Mouse (Mus musculus): ENCODE data around the gene Mfsd4b1. TPM values are rescaled to one million over a fixed set of nuclear protein-coding genes. Genes with fewer than 3 reads are reported as not detected.

Gene Mfsd4b1
- polyA plus RNA-seq, 1 experiment: 0.85 TPM

DNA sequence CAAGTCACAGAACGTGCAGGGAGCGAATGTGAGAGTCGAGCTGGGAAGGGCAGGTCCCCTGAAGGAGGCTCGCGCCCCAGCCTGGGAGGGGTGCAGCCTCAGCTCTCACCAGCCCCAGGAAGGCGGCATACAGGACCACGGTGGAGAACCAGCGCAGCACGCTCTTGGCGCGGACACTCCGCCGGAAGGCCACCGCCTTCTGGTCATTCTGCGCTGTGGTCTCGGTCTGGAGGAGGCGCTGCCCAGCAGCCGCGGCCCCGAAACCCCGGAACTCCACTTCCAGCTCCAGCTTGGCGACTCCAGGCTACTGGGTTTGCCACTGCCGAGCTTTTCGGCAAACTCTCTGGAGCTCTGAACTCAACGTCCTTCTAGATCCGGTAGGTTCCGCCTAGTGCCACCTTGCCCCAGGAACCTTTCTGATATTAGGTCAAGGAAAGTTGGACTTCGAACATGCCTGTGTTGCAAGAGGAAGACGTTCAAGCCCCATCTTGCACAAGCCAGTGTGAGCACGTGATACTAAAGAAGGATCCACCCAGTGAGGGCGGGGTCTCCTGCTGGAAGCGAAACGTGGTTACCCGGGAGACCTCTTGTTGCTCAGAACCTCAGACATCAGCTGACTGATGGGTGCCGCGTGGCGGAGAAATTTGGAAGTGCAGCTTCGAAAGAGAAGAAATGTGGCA is 65.2 kb downstream of the Mfsd4b1 start, which contains the start of gene Mfsd4b3:
Mfsd4b3 (minus strand) TSS at position 393 of the 680 bp plus-strand sequence.
- peak; percentile 92 for DNase-seq (ENCODE audit: low read depth)

DNA sequence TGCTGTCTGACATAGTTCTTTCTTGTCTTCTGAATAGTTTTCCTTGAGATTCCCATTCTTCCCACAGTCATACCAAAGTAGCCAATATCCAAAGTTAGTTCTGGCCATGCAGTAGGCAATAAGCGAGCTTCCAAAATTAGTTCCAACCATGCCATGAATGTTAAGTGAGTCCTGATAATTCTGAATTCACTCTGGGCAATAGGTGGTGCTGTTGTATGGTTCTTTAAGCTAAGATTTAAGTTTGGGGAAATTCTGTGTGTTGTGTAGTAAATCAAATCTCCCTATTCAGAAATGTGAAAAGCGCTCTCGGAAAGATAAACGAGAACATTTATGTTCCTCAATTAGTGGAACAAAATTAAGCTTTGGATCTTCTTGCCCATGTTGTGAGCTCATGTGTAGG is 66.8 kb downstream of the Mfsd4b1 start:
- DNase-seq (ENCODE audit: low read depth): no peak

DNA sequence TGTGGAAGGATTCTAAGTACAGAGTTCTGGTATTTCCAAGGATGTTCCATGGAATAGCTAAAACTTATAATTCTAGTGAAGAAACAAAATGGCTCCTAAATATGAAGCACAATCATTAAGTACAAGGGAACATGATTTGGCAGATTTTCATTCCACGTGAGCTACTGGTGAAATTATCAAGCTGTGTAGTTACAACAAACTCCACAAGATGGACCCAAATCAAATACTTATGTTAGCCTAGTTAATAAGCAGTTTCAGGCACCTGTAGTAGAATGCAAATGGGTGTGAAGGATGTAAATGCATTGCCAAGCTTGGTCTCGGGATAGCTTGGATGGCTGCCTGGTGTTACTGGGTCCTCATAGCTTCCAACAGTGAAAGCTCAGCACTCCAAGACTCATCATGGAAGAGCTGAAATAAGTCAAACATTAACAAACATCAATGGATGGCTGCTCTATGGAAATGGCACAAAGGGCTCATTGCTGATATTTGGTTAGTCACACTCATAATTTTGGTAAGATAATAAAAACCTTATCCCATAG is 68.7 kb downstream of the Mfsd4b1 start:
- DNase-seq (ENCODE audit: low read depth): no peak

DNA sequence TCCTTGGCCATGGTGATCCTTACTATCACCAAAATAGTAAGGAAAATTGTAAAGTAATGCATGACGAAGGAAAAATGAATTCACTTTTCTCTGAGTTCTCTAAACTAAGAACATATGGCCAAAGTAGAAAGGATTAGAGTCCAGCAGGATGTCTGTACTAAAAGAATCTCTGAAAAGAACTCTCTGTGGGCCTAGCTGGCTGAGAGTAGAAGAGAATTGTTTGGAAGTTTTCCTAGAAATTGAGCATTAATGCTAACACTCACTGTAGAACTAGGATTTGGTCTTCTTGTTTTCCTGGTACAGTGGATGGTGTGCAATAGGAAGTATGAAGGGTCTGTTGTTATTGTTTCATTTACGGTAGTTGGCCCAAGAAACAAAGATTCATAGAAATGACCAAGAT is 69.9 kb downstream of the Mfsd4b1 start:
- DNase-seq (ENCODE audit: low read depth): no peak

Other genes starting within 250 kb of the Mfsd4b1 start
- gene Mfsd4b4, start 126.0 kb downstream of the Mfsd4b1 start, polyA plus RNA-seq (2012; rRNA removed): 7.6 TPM in 2 replicates
- gene Mfsd4b2, start 98.3 kb downstream of the Mfsd4b1 start, polyA plus RNA-seq (2012; rRNA removed): 0.09 TPM in 1 of 2 replicates, not detected in the other
- 1.2 and 2.1 TPM in 2 replicates for gene Mfsd4b3, start 65.1 kb downstream of the Mfsd4b1 start, polyA plus RNA-seq (2012; rRNA removed)
- 0.24 and 0.38 TPM in 2 replicates for gene Mfsd4b5, start 38.6 kb downstream of the Mfsd4b1 start, polyA plus RNA-seq (2012; rRNA removed)
- 76.3 and 122 TPM in 2 replicates for gene Slc16a10, start 117.0 kb upstream of the Mfsd4b1 start, polyA plus RNA-seq (2012; rRNA removed)
- gene Rpf2, start 221.8 kb upstream of the Mfsd4b1 start, polyA plus RNA-seq (2012; rRNA removed): 2.3 and 2.8 TPM in 2 replicates
- 8.3 and 10.2 TPM in 2 replicates for gene Gtf3c6, start 232.8 kb upstream of the Mfsd4b1 start, polyA plus RNA-seq (2012; rRNA removed)